Mouse (Mus musculus) A20 (cell line): ENCODE measurements at regions not wholly inside any gene's neighbourhood (a gene's known extent, or its start where the extent isn't known, plus 50 kb on each side); places are given as distances from the start of the nearest gene placed in this dataset.

Source experiments
- DNase-seq: peaks from one replicate; pipeline ENCODE4 v3.0.0-alpha.2; 2011; ENCODE audit warnings: low read depth, low spot score

DNA sequence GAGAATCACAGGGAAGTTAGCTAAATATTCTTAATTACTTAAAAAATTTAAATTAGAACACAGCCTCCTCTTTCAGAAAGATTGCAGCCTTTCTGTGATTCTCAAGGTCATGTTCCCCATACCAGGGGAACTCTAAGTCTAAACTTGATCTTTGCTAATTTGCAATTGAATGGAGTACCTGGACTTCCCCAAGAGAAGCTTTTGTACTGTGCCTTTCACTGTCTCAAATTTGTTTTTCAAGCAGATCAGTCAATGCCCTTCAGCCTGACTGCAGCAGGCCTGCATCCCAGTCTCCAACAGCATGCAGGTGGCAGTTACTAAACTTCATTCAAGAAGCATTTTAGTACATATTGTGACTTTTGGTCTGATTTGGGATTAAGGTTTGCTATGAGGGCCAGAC lies 611.8 kb downstream of the Snca start:
- DNase-seq = no peak

DNA sequence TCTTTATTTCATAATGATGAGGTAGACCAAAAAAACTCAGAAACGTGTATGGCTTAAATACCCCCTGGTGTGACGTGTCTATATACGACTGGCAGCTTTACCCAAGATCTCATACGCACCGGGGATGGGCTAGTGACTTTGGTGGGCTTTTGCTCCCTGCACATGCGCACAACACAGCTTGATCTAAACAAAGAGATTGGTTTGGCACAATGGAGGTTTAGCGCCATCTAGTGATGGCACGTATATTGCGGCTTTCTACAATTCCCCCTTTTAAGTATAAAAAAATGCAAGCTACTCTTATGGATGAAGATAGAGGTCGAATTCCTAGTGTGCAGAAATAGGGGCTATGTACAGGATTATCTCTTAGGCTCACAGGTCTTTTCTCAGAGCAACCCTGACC lies 628.1 kb downstream of the Snca start:
- peak; percentile 38 for DNase-seq
